Mouse (Mus musculus) testis, adult 2 months (tissue): ENCODE measurements around the gene Otos.

Experiments
- CTCF ChIP-seq: fragments of 200-500 bp; IDR thresholded peaks from 2 replicates; pipeline ENCODE4 v1.5.1; 2012; ENCODE audit warnings: low read depth, mild to moderate bottlenecking, inconsistent platforms, low read length, moderate library complexity; ENCODE audit not compliant: control insufficient read depth, insufficient read depth, insufficient replicate concordance
- POLR2A ChIP-seq: fragments of 200-500 bp; IDR thresholded peaks from 2 replicates; pipeline ENCODE4 v1.6.1; 2012; ENCODE audit warnings: low read depth, mild to moderate bottlenecking, inconsistent platforms, low read length, moderate library complexity; ENCODE audit not compliant: control insufficient read depth

DNA sequence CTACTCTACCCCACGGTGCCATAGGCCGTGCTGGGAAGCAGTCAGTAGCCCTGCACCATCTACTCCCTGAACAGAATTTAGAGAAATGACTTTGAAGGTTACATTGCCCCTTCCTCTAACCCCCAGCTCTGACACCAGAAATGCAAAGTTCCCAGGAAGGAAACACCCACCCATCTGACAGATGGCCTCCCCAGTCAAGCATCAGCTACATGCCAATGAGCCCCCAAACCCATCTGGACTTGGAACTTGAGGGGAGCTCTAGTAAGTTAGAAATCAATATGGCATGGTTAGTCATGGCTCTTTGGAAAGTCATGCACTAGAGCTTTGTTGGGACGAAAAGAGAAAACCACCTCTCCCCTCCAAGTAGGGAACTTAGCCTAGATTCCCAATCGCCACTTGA is 9.9 kb downstream of the Otos start:
- no peak for TF ChIP-seq POLR2A
- TF ChIP-seq CTCF, result no peak
